23 mouse cellular contexts compared by ENCODE assay signal in the genomic region with DNA sequence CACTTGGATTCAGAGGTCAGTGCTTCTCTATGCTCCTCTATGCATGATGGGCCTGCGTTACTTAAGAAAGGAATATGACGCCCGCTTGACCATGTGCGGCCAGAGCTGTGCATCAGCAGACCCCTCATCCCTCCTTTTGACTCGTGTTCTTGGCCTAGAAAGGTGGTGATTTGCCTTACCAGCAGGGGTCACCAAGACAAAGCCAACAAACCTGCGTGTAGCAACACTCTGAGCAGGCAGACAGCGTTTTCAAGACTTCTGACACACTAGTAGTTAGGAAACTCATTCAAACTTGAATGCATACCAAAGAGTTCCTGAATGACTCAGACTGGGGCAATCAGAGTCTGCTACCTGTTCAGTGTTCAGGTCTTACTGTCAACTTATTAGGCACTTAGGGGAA. TPM values are rescaled to one million over a fixed set of nuclear protein-coding genes. Genes with fewer than 3 reads are reported as not detected.
DNase-seq lines count a peak whose midpoint lies in the region; ATAC-seq and TF ChIP-seq lines count a peak whose summit lies in the region.
"Had no signal": no experiment of that assay in that cellular context is flagged by ENCODE, and none has a peak within 500 bp of the region (broad histone marks: within the 10 kb centered on the region; RNA-seq: fewer than 3 reads in every experiment).

No protein-coding gene starts in this region.

- no peak for ATAC-seq in frontal cortex, adult (ENCODE audit: low TSS enrichment)
- ATAC-seq: activated CD4-positive, CD25-positive, alpha-beta regulatory T cell, adult 4 months; forebrain, embryonic 13.5 days; forebrain, postnatal 0 days; hindbrain, embryonic 16.5 days; inflammation-experienced regulatory T-cells, adult 6 months had no signal

- 0 out of 2 replicates have a peak, but pooled peaks have one; percentile 28 for TF ChIP-seq CTCF in layer of hippocampus, adult 2 months (conservative IDR thresholded peaks at IDR 0.05)
- TF ChIP-seq CTCF in E14TG2a.4 (conservative IDR thresholded peaks at IDR 0.05; ENCODE audit: low read length): no peak

- H3K27me3 ChIP-seq in E14TG2a.4 (ENCODE audit: insufficient read depth, low read length): no peaks in the 10 kb centered on the region
- H3K27me3 ChIP-seq: forebrain, embryonic 13.5 days; hindbrain, embryonic 12.5 days had no signal

- peaks cover 32% of the 10 kb centered on the region for H3K36me3 ChIP-seq in E14TG2a.4 (ENCODE audit: insufficient read depth, low read length)

- H3K9me3 ChIP-seq in E14TG2a.4 (ENCODE audit: low read length): no peaks in the 10 kb centered on the region
- H3K9me3 ChIP-seq: embryonic facial prominence, embryonic 10.5 days; forebrain, embryonic 13.5 days; G1E; heart, embryonic 10.5 days; hindbrain, embryonic 12.5 days had no signal

- H3K4me3 ChIP-seq in layer of hippocampus, adult 2 months: no peak overlapping the region
- peak overlapping the region; percentile 24; the same call in 1 of the 2 replicates for H3K4me3 ChIP-seq in E14TG2a.4 (replicated peaks; ENCODE audit: low read length)
- H3K4me3 ChIP-seq: embryonic facial prominence, embryonic 10.5 days; forebrain, embryonic 13.5 days; heart, embryonic 10.5 days; hindbrain, embryonic 12.5 days had no signal

- no peak for DNase-seq in layer of hippocampus, adult 2 months (ENCODE audit: low spot score in 2 of 2)
- DNase-seq in layer of hippocampus, postnatal 25 days (ENCODE audit: extremely low spot score in 1 of 2, low spot score in 1 of 2): no peak
- peak; percentile 67 for DNase-seq in R1 (ENCODE audit: low read depth, low spot score)
- DNase-seq in spleen, postnatal 4 days (ENCODE audit: low spot score in 2 of 2): no peak
- DNase-seq in spleen, postnatal 10 days (ENCODE audit: low spot score in 2 of 2): no peak
- DNase-seq: adrenal gland, adult 2 months; adrenal gland, postnatal 25 days; cerebellum, adult 2 months; cerebellum, postnatal 10 days; forebrain, postnatal 0 days; gastrocnemius, postnatal 36 days; heart, adult 11 months; kidney, adult 11 months had no signal

- peaks cover 62% of the 10 kb centered on the region for H3K4me1 ChIP-seq in E14TG2a.4 (replicated peaks; ENCODE audit: low read depth, low read length)
- H3K4me1 ChIP-seq: forebrain, embryonic 13.5 days had no signal

- H3K27ac ChIP-seq in layer of hippocampus, adult 2 months: 0 out of 2 replicates have a peak overlapping the region, but pooled peaks have one; percentile 14
- H3K27ac ChIP-seq: embryonic facial prominence, embryonic 10.5 days; forebrain, embryonic 13.5 days; heart, embryonic 10.5 days; hindbrain, embryonic 12.5 days had no signal

RNA-seq across cellular contexts. Expression of a gene that starts 33.3 kb away (rescaled TPM):
- 10 to 100 TPM; 50.2 to 50.8 TPM for total RNA-seq in layer of hippocampus, adult 2 months (2021)
- total RNA-seq in layer of hippocampus, postnatal 25 days (2021): 10 to 100 TPM; 42.4 to 46.9 TPM
